Mouse (Mus musculus) midbrain, embryonic 13.5 days (tissue): Measurements from ENCODE around the gene Krr1. TPM values are rescaled to one million over a fixed set of nuclear protein-coding genes. Genes with fewer than 3 reads are reported as not detected.

Experiments used
- ATAC-seq: fragments of 200-750 bp; cut with Nextera tagmentation; 2 replicates; pipeline ENCODE4 v1.8.0; 2017; ENCODE audit warnings: mild to moderate bottlenecking, moderate TSS enrichment, moderate library complexity
- H3K27ac ChIP-seq: fragments of 300-500 bp; sonication (generic); 2 replicates; pipeline ENCODE4 v1.5.1; 2015; ENCODE audit warnings: inconsistent platforms, mild to moderate bottlenecking, moderate library complexity
- H3K27me3 ChIP-seq: fragments of 300-500 bp; sonication (generic); 2 replicates; pipeline ENCODE4 v1.6.1; 2015; ENCODE audit warnings: mild to moderate bottlenecking, inconsistent platforms
- H3K36me3 ChIP-seq: fragments of 300-500 bp; sonication (generic); 2 replicates; pipeline ENCODE4 v1.6.1; 2015; ENCODE audit warnings: mild to moderate bottlenecking, inconsistent platforms
- H3K4me1 ChIP-seq: fragments of 300-500 bp; sonication (generic); replicated peaks from 2 replicates; pipeline ENCODE4 v1.6.1; 2015; ENCODE audit warnings: inconsistent platforms
- H3K4me2 ChIP-seq: fragments of 300-500 bp; sonication (generic); replicated peaks from 2 replicates; pipeline ENCODE4 v1.6.1; 2015; ENCODE audit warnings: moderate library complexity, mild to moderate bottlenecking, inconsistent platforms
- H3K4me3 ChIP-seq: fragments of 300-500 bp; sonication (generic); replicated peaks from 2 replicates; pipeline ENCODE4 v1.5.1; 2015; ENCODE audit warnings: mild to moderate bottlenecking, inconsistent platforms
- H3K9ac ChIP-seq: fragments of 300-500 bp; sonication (generic); replicated peaks from 2 replicates; pipeline ENCODE4 v1.6.1; 2015; ENCODE audit warnings: mild to moderate bottlenecking, inconsistent platforms
- H3K9me3 ChIP-seq: fragments of 300-500 bp; sonication (generic); 2 replicates; pipeline ENCODE4 v1.6.1; 2016; ENCODE audit warnings: mild to moderate bottlenecking, inconsistent platforms
- WGBS: fragments of 180-500 bp; shearing (Covaris S2); methylation state at CpG from one replicate; pipeline ENCODE4 v1.1.7; 2015; 5-methylcytosine and 5-hydroxymethylcytosine counted together
- polyA plus RNA-seq: library from polyadenylated mRNA; unstranded; fragments of >200 nt; fragmentation: Nextera tagmentation; extraction: Ambion mirVana; gene quantifications from 2 replicates; pipeline ENCODE4 v1.2.1, GENCODE M21; 2015

Krr1 gene
- 47.3 and 48.9 TPM in 2 replicates for polyA plus RNA-seq

GRCm38 (mm10) chr10:111972542-111973361 is at the start of gene Krr1:
TSS of gene Krr1 (plus strand) at chr10:111972664.
- no peaks in the 10 kb centered on the region for H3K9me3 ChIP-seq
- peak within 1 kb of the TSS; percentile 49; the same call in 1 of the 2 replicates for H3K27ac ChIP-seq
- H3K27me3 ChIP-seq = 0 out of 2 replicates have a peak, but pooled peaks cover 7% of the 10 kb centered on the region
- peak; percentile 98 for ATAC-seq
- peak within 1 kb of the TSS; percentile 79 for H3K9ac ChIP-seq
- peaks cover 9% of the 10 kb centered on the region for H3K4me1 ChIP-seq
- H3K4me2 ChIP-seq = peak within 1 kb of the TSS; percentile 86
- peak within 1 kb of the TSS; percentile 97 for H3K4me3 ChIP-seq
- under 1% methylated on average over 51 of the region's 51 CpGs for WGBS
- H3K36me3 ChIP-seq = peaks cover 14% of the 10 kb centered on the region

- H3K36me3 ChIP-seq = no peaks in the 10 kb centered on the region
- peaks cover 21% of the 10 kb centered on the region for H3K4me1 ChIP-seq
- WGBS = 59% methylated on average over 4 of the region's 4 CpGs
- H3K27ac ChIP-seq = no peak overlapping the region
- H3K9ac ChIP-seq = no peak overlapping the region
- no peak for ATAC-seq
- H3K9me3 ChIP-seq = no peaks in the 10 kb centered on the region
- H3K27me3 ChIP-seq = peaks cover 4% of the 10 kb centered on the region; the same call in 1 of the 2 replicates
- H3K4me3 ChIP-seq = no peak overlapping the region
- H3K4me2 ChIP-seq = no peak overlapping the region
Measured at GRCm38 (mm10) chr10:111923503-111924135, 48.8 kb upstream of the Krr1 start.

- ATAC-seq = no peak
- WGBS = 37% methylated on average over 3 of the region's 3 CpGs
- no peak overlapping the region for H3K27ac ChIP-seq
Measured at GRCm38 (mm10) chr10:111924141-111924540, 48.3 kb upstream of the Krr1 start.

GRCm38 (mm10) chr10:111924716-111925488 is 47.6 kb upstream of the Krr1 start:
- 23% methylated on average over 12 of the region's 12 CpGs for WGBS
- H3K27me3 ChIP-seq = peaks cover 4% of the 10 kb centered on the region; the same call in 1 of the 2 replicates
- H3K27ac ChIP-seq = 0 out of 2 replicates have a peak overlapping the region, but pooled peaks have one; percentile 44
- no peaks in the 10 kb centered on the region for H3K9me3 ChIP-seq
- no peaks in the 10 kb centered on the region for H3K36me3 ChIP-seq
- peak overlapping the region; percentile 26; the same call in 1 of the 2 replicates for H3K4me3 ChIP-seq
- H3K9ac ChIP-seq = 0 out of 2 replicates have a peak overlapping the region, but pooled peaks have one; percentile 54
- peaks cover 33% of the 10 kb centered on the region for H3K4me1 ChIP-seq
- H3K4me2 ChIP-seq = peak overlapping the region; percentile 47
- ATAC-seq = peak; percentile 27; the same call in 1 of the 2 replicates

More at GRCm38 (mm10) chr10:111924141-111924540, 48.3 kb upstream of the Krr1 start:
- H3K9me3 ChIP-seq = no peaks in the 10 kb centered on the region
- no peak overlapping the region for H3K4me2 ChIP-seq
- H3K4me1 ChIP-seq = peaks cover 26% of the 10 kb centered on the region
- peaks cover 4% of the 10 kb centered on the region; the same call in 1 of the 2 replicates for H3K27me3 ChIP-seq
- no peak overlapping the region for H3K4me3 ChIP-seq
- H3K9ac ChIP-seq = no peak overlapping the region
- H3K36me3 ChIP-seq = no peaks in the 10 kb centered on the region

- Histone ChIP-seq H3K27ac (0 out of 2 replicates have a peak overlapping the region, but pooled peaks have one; percentile 44), H3K4me3 (peak overlapping the region; percentile 26; the same call in 1 of the 2 replicates), H3K27me3 (peaks cover 4% of the 10 kb centered on the region; the same call in 1 of the 2 replicates), H3K9me3 (no peaks in the 10 kb centered on the region), H3K36me3 (no peaks in the 10 kb centered on the region), H3K9ac (0 out of 2 replicates have a peak overlapping the region, but pooled peaks have one; percentile 54), H3K4me2 (peak overlapping the region; percentile 47), H3K4me1 (peaks cover 33% of the 10 kb centered on the region)
- peak; percentile 84 for ATAC-seq
- WGBS = 2% methylated on average over 10 of the region's 10 CpGs
Measured at GRCm38 (mm10) chr10:111925489-111925860, 47.0 kb upstream of the Krr1 start.

GRCm38 (mm10) chr10:111932621-111933345 is 39.7 kb upstream of the Krr1 start:
- Histone ChIP-seq H3K4me1 (peaks cover 35% of the 10 kb centered on the region), H3K9ac (no peak overlapping the region), H3K36me3 (no peaks in the 10 kb centered on the region), H3K4me3 (no peak overlapping the region), H3K4me2 (no peak overlapping the region), H3K27ac (no peak overlapping the region), H3K9me3 (no peaks in the 10 kb centered on the region), H3K27me3 (no peaks in the 10 kb centered on the region)
- no peak for ATAC-seq
- 16% methylated on average over 11 of the region's 11 CpGs for WGBS

GRCm38 (mm10) chr10:111935207-111935606 is 37.3 kb upstream of the Krr1 start:
- Histone ChIP-seq H3K27me3 (no peaks in the 10 kb centered on the region), H3K27ac (no peak overlapping the region), H3K9me3 (no peaks in the 10 kb centered on the region), H3K9ac (no peak overlapping the region), H3K36me3 (no peaks in the 10 kb centered on the region), H3K4me1 (peaks cover 20% of the 10 kb centered on the region), H3K4me3 (no peak overlapping the region), H3K4me2 (no peak overlapping the region)
- ATAC-seq = no peak
- WGBS = 78% methylated on average over 2 of the region's 2 CpGs

- ATAC-seq = no peak
- Histone ChIP-seq H3K4me3 (no peak overlapping the region), H3K9ac (no peak overlapping the region), H3K27me3 (no peaks in the 10 kb centered on the region), H3K4me1 (peaks cover 20% of the 10 kb centered on the region), H3K27ac (no peak overlapping the region), H3K4me2 (no peak overlapping the region), H3K36me3 (no peaks in the 10 kb centered on the region), H3K9me3 (no peaks in the 10 kb centered on the region)
- 85% methylated on average over 4 of the region's 4 CpGs for WGBS
Measured at GRCm38 (mm10) chr10:111936021-111936420, 36.4 kb upstream of the Krr1 start.

- no peak overlapping the region for H3K4me2 ChIP-seq
- peak; percentile 45; the same call in 1 of the 2 replicates for ATAC-seq
- 66% methylated on average over 13 of the region's 13 CpGs for WGBS
- no peak overlapping the region for H3K4me3 ChIP-seq
- H3K36me3 ChIP-seq = no peaks in the 10 kb centered on the region
- no peak overlapping the region for H3K27ac ChIP-seq
- no peaks in the 10 kb centered on the region for H3K9me3 ChIP-seq
- no peaks in the 10 kb centered on the region for H3K27me3 ChIP-seq
- H3K9ac ChIP-seq = no peak overlapping the region
- H3K4me1 ChIP-seq = peaks cover 20% of the 10 kb centered on the region
Measured at GRCm38 (mm10) chr10:111936491-111937145, 35.8 kb upstream of the Krr1 start.

- H3K4me2 ChIP-seq = no peak overlapping the region
- H3K27me3 ChIP-seq = no peaks in the 10 kb centered on the region
- H3K4me1 ChIP-seq = peaks cover 18% of the 10 kb centered on the region
- H3K9ac ChIP-seq = no peak overlapping the region
- H3K36me3 ChIP-seq = no peaks in the 10 kb centered on the region
- 85% methylated on average over 5 of the region's 5 CpGs for WGBS
- no peak for ATAC-seq
- no peak overlapping the region for H3K4me3 ChIP-seq
- no peaks in the 10 kb centered on the region for H3K9me3 ChIP-seq
- no peak overlapping the region for H3K27ac ChIP-seq
Measured at GRCm38 (mm10) chr10:111937146-111937534, 35.3 kb upstream of the Krr1 start.
